Mouse (Mus musculus) c-Kit-positive CD71-positive TER-119-negative erythroid progenitor cells, embryonic 14.5 days (primary cell): ENCODE results near the gene Eef1akmt3.
A peak's percentile ranks its signal among the peaks of the same experiment; 100 is the strongest.

Experiments
- DNase-seq: peaks from one replicate; pipeline ENCODE4 v3.0.0-alpha.2; 2013; ENCODE audit warnings: low read depth

Gene Eef1akmt3

GRCm38 (mm10) chr10:127050119-127050474, 8.8 kb upstream of the Eef1akmt3 start:
- no peak for DNase-seq

- no peak for DNase-seq
These were observed 8.2 kb upstream of the Eef1akmt3 start for GRCm38 (mm10) chr10:127049395-127050118.

GRCm38 (mm10) chr10:127048608-127049394, 7.5 kb upstream of the Eef1akmt3 start:
- no peak for DNase-seq

- DNase-seq: no peak
These were observed 6.6 kb upstream of the Eef1akmt3 start, which contains the start of gene Cyp27b1 for GRCm38 (mm10) chr10:127047954-127048353. Gene Cyp27b1 (plus strand): TSS chr10:127048250.

- no peak for DNase-seq
These were observed 1.9 kb upstream of the Eef1akmt3 start for GRCm38 (mm10) chr10:127043187-127043586.

GRCm38 (mm10) chr10:127042468-127043115, 1.3 kb upstream of the Eef1akmt3 start:
- DNase-seq: no peak

GRCm38 (mm10) chr10:127041774-127042338, 543 bp upstream of the Eef1akmt3 start:
- peak; percentile 75 for DNase-seq

GRCm38 (mm10) chr10:127040569-127041214, 621 bp downstream of the Eef1akmt3 start:
- no peak for DNase-seq

DNA sequence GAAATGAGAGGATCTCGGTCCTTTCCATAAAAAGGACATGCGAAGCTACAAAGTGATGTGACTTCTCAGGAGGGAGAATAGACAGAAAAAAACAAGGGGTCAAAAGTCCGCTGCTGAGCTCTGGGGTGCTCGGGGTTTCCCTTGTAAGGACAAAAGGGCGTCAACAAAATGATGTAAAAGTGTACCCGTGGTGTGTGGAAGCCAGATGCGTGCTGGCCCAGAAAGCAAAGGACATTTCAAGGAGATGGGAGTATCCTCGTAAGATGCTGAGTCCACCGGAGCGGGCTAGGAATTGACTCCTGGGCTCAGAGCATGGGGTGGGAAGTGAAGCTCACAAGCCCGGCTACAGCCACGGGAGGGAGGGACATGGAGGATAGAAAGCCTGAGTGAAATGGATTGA, 3.7 kb downstream of the Eef1akmt3 start:
- DNase-seq: no peak

DNA sequence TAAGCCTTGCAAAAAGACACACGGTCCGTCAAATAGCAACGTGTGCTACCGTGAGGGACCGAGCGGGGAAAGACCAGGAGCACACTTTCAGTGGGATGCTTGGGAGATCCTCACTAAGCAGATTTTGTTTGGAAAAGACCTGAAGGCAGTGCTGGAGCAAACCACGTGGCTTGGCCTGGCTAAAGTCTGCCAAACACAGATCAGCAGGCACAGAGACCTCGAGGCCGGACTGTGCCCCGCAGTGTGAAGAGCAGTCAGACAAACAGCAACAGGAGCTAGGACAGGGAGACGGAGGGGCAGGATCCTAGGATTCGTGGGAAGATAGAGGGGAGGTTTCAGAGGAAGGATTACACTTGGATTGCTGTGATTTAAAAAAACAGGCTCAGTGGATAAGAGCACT, 5.0 kb downstream of the Eef1akmt3 start:
- DNase-seq: no peak

GRCm38 (mm10) chr10:127033301-127033741, 8.0 kb downstream of the Eef1akmt3 start:
- DNase-seq: no peak

- DNase-seq: peak; percentile 91
These were observed 10.7 kb downstream of the Eef1akmt3 start, which contains the start of gene Tsfm for GRCm38 (mm10) chr10:127030336-127031296. Gene Tsfm (minus strand): TSS chr10:127030840.

GRCm38 (mm10) chr10:127018422-127018821, 22.9 kb downstream of the Eef1akmt3 start:
- DNase-seq: no peak

DNA sequence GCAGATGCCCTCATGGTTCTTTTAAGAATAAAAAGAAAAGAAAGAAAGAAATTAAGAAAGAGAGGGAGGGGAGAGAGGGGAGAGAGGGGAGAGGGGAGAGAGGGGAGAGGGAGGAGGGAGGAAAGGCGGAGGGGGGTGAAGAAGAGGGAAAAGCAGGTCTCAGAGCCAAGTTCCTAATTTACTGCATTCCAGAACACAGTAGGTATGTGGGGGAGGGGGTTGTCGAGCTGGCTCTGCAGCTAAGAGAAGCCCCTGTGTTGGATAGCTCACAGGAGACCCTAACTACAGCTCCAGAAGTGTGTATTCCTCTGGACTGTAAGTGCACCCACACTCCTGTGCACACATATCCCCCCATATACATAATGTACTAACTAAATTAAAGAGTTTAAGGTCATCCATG, 24.2 kb downstream of the Eef1akmt3 start:
- DNase-seq: no peak

DNA sequence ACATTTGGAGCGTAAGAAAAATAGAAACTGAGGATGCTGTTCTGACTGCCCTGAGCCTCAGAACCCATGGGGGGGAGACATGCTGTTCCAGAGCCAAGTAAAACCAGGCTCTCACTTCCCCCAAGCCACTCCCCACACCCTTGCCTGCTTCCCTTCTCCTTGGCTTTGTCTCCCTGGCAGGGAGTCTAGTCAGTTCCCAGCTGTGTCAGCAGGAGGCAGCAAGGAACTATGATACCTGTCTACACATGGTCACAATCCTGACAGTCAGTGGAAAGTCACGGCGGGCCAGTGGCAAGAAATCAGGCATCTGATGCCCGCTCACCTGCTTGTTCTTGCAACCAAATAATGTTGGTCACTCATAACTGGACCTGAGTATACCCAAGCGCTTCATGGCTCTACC, 24.8 kb downstream of the Eef1akmt3 start:
- no peak for DNase-seq

GRCm38 (mm10) chr10:127003806-127004205, 37.5 kb downstream of the Eef1akmt3 start:
- no peak for DNase-seq

DNA sequence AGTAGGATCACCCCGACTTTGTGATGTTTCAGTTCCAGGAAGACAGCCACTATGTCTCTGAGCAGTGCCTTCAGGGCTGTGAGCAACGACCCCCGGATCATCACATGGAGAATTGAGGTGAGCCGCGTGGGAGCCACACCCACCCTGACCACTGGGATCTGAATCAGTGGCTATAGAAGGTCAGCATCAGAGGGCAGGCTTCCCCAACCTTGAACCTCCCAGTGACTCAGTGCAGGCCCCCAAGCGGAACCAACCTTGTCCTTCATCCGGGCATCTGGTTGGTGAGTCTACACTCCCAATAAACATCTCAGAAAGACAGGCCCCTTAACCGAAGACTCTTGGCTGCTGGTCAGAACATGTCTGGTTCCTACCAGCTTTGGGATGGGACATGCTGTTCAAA, 38.0 kb downstream of the Eef1akmt3 start:
- no peak for DNase-seq

DNA sequence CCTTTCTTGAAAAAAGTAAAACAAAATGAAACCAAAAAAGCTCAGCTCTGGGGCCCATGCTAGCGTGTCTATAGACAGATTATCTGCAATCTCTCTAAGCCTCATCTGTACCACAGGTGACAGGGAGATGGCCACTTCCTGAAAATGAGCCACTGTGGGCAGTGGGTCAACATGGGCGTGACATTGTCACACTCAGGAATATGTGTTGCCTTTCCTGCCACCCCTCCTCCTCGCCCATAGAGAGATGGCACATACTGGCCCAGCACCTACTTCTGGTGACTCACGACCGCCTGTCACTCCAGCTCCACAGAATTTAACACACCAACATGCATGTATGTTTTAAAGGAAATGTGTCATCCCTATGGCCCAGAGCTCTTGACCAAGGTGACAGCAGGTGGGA, 38.5 kb downstream of the Eef1akmt3 start:
- no peak for DNase-seq

DNA sequence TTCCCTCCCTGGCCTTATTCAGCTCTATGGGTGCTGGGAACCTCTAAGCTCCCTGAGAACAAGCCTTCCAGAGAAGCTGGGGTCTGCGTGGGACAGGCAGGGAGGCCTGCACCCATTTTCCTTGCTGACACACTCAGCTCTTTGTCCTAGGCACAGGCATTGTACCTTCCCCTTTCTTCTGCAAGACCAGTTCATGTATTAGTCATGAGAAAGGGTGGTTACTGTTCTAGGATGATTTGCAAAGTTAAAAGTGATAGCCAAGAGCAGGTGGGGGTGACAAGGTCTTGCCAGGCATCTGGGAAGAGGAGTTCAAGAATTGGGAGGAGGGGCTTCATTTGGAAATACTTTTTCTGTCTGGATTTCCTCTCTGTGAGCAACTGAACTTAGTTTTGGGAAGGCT, 39.3 kb downstream of the Eef1akmt3 start:
- no peak for DNase-seq

- no peak for DNase-seq
These were observed 40.0 kb downstream of the Eef1akmt3 start for GRCm38 (mm10) chr10:127001297-127001696.

DNA sequence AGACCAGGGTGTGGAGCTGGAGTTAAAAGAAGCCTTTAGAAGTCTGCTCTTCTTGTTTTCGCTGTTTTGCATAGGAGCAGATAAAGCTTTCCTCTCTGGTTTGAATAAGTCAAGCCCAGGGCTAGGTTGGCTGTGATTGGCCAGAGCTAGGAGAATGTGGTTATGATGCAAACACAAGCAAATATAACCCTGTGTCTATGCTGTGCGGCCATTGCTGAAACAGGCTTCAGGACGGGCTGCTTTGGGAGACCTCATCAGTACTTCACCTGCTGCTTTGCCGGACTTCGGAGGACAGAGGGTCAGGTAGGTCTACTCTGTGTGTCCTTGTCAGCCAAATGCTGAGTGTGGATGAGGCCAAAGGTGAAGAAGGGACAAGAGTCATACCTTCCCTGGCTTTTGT, 40.8 kb downstream of the Eef1akmt3 start, which contains the start of gene Avil:
Avil (plus strand) TSS at position 181 of the 400 bp plus-strand sequence.
- DNase-seq: no peak
